Mouse (Mus musculus): ENCODE measurements around the gene Inpp5k. TPM values are rescaled to one million over a fixed set of nuclear protein-coding genes. Genes with fewer than 3 reads are reported as not detected.

The Inpp5k gene
- polyA plus RNA-seq, 2 experiments from 2014 or later, result 123 to 160 TPM

- ATAC-seq, result peak; percentile 22
Observed at GRCm38 (mm10) chr11:75654471-75655390, 23.9 kb downstream of the Inpp5k start.

DNA sequence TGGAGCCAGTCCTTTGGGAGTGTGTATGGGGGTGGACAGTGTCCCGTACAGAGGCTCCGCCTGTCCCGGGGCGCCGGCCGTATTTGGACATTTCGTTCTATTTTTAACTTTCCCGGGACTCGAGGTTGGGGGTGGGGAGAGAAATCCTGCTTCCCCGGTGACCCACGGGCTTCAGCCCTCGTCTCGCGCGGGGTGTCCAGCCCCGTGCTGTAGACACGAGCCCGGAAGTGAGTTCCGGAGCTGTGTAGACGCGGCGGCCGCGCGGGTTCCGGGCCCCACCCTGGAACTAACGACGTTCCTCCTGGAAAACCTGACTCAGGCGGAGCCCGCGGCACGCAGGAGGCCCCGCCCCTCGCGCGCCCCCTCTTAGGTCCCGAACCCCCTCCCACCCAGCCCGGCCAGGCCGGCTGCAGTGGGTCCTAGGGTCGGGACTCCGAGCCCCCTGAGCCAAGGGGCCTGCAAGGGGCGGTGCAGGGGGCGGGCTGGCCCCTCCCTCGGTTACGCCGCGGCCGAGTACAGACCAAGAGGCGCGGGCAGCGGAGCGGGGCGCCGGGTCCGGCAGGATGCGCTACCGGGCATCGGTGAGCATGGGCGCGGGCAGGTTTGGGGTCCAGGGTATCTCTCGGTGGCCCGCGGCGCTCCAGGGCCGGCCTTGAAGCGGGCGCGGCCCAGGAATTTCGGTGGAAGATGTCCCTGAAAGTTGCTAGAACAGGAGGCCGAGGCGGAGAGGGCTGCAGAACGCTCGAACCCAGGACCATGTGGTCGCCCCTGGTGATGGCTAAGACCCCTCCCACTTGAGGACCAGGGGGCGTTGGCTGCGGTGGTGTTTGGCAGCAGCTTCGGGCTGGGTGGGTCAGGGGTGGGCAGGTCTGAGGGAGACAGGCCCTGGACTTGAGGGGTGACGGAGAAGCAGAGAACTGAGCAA is 25.1 kb downstream of the Inpp5k start:
- ATAC-seq, result peak; percentile 39

DNA sequence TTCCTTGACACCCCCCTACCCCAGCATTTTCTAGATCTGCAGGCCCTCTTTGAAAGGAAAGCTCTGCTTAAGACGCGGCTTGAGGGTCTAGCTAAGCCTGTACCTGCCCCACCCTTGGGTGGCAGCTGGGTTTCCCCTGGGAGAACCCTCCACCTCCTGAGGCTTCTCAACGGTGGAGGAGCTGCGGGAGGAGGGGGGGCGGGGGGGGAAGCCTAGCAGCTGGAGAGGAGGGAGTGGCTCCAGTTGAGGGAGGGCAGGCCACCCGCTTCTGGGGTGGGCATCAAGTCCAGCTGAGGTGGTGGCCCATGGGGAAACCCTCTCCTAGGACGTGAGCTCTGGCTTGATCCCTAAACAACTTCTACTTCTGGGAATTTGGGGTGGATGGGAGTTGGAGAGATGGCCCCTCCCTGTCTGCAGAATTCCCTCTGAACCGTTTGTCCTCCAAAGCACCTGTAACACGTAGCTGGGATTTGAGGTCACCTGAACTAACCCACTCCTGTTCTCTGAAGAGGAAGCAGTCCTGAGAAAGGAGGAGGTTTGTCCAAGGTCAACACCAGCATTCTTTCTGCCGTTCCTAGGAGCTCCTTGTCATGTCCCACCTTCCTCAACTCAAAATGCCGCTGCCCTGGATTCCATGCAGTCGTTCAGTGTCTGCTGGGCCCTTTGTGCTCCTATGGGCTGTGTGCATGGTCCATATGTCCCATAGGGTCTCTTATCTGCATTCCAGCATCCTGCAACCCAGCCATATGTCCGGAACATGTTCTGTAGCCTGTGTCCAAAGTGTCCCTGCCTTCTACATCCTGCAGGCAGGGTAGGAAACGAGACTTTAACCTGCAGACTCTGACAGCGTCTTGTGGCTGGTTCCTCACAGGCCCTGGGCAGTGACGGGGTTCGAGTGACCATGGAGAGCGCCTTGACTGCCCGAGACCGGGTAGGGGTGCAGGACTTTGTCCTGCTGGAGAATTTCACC is 26.1 kb downstream of the Inpp5k start:
- no peak for ATAC-seq

GRCm38 (mm10) chr11:75657841-75658240 is 27.1 kb downstream of the Inpp5k start:
- no peak for ATAC-seq

GRCm38 (mm10) chr11:75658311-75658710 is 27.5 kb downstream of the Inpp5k start:
- ATAC-seq, result no peak

DNA sequence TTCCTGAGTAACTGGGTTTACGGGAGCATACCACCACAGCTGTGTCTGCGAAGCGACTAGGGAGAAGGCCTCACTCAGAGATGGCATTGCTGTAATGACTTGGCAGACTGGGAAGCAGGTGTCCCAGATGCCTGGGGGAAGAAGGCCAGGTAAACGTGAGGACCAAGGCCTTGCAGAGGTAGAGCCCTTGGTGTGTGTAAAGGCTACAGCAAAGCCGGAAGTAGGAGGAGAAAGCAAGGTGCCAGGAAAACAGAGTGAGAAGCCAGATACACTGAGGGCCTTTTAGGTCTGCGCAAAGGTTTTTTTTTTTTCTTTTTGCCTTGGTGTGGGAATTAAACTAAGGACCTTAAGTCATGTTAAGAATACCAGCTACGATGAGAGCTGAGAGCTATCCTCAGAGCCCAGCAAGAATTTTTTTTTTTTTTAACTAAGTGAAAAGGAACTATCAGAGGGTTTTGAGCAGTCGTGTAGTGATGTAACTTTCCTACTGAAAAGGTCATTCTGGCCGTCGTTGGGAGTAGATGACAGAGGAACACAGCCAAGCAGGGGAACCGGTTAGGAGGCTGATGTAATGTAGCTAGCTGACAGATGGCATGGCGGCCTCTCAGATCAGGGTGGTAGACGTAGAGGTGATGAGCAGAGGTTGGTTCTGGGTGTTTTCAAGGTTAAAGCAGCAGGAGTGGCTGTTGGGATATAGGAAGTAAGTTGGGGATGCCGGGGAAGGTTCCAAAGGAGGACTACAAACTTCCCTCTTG is 28.4 kb downstream of the Inpp5k start:
- ATAC-seq, result no peak

- no peak for ATAC-seq
Observed at GRCm38 (mm10) chr11:75660081-75660590, 29.3 kb downstream of the Inpp5k start.

DNA sequence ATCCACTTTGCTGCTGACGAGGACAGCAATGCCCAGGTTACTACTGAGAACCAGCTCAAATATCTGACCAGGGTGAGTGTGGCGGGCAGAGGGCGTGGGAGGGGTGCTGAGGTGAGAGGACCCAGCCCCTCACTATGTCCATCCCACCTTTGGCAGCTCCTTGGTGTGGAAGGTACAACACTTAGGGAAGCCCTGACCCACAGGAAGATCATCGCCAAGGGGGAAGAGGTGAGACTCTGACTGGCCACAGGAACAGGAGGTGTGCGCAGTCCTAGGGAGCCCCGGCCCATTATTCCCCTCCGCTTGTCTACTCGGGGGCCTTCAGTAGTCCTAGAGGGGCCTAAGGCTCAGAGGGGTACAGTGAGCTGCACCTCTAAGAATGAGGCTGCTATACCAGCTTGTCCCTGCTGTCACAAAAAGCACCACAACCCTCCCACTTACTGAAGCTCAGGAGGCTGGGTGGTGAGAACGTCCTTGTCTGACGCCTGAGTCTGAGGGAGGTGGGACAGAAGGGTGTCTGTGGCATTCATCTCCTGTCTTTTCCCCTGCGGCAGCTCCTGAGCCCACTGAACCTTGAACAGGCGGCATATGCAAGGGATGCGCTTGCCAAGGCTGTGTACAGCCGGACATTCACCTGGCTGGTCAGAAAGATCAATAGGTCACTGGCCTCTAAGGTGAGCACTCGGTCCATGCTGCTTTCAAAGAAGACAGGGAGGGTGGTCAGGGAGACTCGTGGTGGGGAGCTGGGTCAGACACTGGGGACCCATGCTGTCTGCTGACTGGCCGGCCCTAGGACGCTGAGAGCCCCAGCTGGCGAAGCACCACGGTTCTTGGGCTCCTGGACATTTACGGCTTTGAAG is 30.4 kb downstream of the Inpp5k start:
- ATAC-seq, result no peak

- no peak for ATAC-seq
Observed at GRCm38 (mm10) chr11:75662131-75662530, 31.3 kb downstream of the Inpp5k start.

DNA sequence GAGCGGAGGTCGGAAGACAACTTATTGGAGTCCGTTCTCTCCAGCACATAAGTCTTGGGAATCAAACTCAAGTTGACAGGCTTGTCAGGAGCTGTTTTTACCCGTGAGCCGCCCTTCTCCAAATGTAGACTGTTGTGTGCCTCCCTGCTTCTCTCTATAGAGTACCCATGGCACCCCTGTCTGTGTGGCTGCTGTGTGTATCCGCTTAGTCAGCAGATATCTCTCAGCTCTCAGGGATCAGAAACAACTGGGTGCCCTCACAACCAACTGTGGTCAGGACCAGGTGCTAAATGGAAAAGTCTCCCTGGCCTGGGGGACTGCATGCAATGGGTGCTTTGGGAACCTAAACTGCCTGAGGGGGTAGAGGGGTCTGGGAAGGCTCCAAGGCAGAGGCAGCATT is 35.5 kb downstream of the Inpp5k start:
- no peak for ATAC-seq

DNA sequence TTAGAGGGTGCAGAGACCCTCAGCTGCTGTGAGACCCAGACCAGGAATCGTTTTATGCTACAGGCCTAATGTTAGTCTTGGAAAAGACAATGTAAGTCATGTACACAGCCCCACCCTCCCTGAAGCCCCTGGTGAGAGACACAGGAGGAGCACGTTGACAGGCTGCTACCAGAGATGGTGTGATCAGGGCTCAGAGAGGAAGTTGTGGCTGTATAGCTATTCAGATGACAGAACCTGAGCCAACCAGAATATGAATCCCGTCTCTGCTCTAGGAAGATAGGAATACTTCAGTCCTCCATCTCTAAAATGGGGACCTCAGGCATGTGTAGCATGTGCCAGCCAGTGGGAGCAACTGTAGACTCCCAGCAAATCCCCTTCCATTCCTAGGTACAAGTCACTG is 37.8 kb downstream of the Inpp5k start:
- ATAC-seq, result no peak

GRCm38 (mm10) chr11:75669176-75669852 is 38.5 kb downstream of the Inpp5k start:
- no peak for ATAC-seq

DNA sequence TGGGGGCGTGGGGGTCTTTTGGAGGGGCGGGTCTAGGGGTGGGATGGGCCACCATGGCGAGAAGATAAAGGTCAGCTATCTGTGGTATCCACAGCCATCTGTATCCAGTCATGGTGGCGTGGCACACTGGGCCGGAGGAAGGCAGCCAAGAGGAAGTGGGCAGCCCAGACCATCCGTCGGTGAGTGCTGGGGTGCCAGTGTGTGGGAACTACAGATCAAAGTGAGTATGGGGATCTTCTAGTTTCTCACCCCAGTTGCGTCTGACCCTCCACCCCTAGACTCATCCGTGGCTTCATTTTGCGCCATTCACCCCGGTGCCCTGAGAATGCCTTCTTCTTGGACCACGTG is 39.0 kb downstream of the Inpp5k start:
- no peak for ATAC-seq

- no peak for ATAC-seq
Observed at GRCm38 (mm10) chr11:75671426-75672180, 40.8 kb downstream of the Inpp5k start.

DNA sequence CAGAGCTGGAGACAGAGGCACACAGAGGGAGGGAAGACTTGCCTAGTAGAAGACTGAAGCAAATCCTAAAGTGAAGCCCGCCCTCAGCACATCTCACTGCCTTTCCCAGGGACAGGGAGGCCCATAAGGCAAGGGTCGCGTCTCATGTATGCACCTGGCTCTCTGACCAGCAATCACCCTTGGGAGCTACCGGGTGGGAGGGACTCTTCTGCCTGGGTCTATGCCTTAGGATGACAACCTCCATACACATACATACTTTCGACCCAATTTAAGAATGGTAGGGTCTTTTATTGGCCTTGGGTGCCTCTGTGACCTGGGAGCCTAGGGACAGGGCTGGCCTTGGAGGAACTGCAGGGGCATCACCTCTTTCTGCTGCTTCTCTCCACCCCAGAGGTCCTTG is 42.6 kb downstream of the Inpp5k start:
- no peak for ATAC-seq

GRCm38 (mm10) chr11:75674875-75675274 is 44.1 kb downstream of the Inpp5k start:
- no peak for ATAC-seq

GRCm38 (mm10) chr11:75677881-75678746 is 47.3 kb downstream of the Inpp5k start:
- no peak for ATAC-seq
